Mouse (Mus musculus): ENCODE results near the gene Gm3558.
"Not testable (repeated sequence)": the region's sequence is repeated elsewhere in the genome, so short reads cannot be mapped to it uniquely, and the experiment has no call there.

Gm3558 gene

GRCm38 (mm10) chr14:7568382-7568781 lies at the start of gene Gm3558:
Gm3558 (minus strand) TSS chr14:7568566.
- not testable (repeated sequence) for DNase-seq (ENCODE audit: low spot score in 2 of 2)

- not testable (repeated sequence) for DNase-seq (ENCODE audit: low spot score in 2 of 2)
Observed at GRCm38 (mm10) chr14:7595492-7595891, 27.1 kb upstream of the Gm3558 start, which contains the start of gene Gm10338. Gm10338 (minus strand) TSS chr14:7595592.

GRCm38 (mm10) chr14:7567890-7568289 lies 476 bp downstream of the Gm3558 start:
- not testable (repeated sequence) for DNase-seq (ENCODE audit: low spot score in 2 of 2)

- peak in 1 of 2 experiments; percentile 21 for DNase-seq (ENCODE audit: low spot score in 2 of 2)
Observed at GRCm38 (mm10) chr14:7567266-7567665, 1.1 kb downstream of the Gm3558 start.

Measured in frontal cortex, postnatal 14 days (tissue).